Mouse (Mus musculus): Measurements from ENCODE around the gene Polm.

Gene Polm

GRCm38 (mm10) chr11:5803551-5803981, 34.2 kb downstream of the Polm start, which contains the start of gene Pgam2:
Pgam2 (minus strand) TSS chr11:5803733.
- DNase-seq (ENCODE audit: low spot score in 2 of 2) = peak in 1 of 2 experiments; percentile 37

DNA sequence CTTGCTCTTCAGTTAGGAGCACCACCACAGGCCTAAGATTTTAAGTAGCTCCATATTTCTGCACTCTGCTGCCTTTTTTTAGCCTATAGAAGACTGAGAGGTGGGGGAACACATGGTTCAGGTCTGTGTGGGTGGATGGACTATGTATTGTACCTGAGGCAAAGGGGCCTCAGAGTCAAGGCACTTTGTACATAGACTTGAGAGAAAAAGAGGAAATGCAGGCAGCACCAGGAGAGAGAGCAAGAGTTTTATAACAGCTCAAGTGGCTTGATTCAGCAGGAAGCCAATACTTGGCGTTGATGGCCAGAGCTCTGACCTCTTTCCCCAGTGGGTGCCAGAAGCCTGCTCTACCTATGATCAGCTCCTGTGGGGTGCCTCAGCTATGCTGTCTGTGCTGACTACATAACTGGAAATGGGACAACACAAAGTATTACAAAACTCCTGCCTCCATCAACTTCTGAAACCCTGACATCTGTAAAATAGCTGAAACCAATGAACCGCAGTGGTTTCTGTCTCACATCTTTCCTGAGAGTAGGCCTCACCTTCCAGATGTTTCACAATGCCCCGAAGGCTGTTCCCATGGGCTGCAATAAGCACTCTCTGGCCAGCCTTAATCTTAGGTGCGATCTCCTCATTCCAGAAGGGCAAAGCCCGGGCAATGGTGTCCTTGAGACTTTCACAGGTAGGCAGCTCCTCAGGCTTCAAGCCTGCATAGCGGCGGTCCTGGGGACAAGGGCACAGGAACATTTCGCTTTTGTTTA, 35.2 kb downstream of the Polm start:
- DNase-seq (ENCODE audit: low spot score in 2 of 2) = no peak

DNA sequence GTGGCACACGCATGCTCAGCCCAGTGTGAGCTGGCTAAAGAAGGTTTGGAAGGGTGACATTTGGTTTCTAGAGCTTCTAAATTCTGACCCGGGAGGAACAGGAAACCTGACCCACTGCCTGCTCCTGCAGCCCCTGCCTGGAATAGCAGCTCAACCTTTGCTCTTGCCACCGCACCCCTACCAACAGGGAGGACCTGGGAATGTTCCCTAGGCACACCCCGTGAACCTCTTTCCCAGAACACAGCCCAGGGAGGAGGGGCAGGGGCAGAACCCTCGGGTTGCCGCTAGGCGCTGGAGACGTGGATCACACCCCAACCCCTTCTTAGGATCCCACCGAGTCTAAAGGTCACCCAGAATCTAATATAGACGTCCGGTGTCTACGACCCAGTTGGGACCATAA, 35.8 kb downstream of the Polm start:
- DNase-seq (ENCODE audit: low spot score in 2 of 2) = no peak

GRCm38 (mm10) chr11:5801511-5801910, 36.3 kb downstream of the Polm start:
- DNase-seq (ENCODE audit: low spot score in 2 of 2) = no peak

GRCm38 (mm10) chr11:5799621-5800490, 38.0 kb downstream of the Polm start:
- no peak for DNase-seq (ENCODE audit: low spot score in 2 of 2)

- DNase-seq (ENCODE audit: low spot score in 2 of 2) = no peak
Measured at GRCm38 (mm10) chr11:5797928-5798327, 39.9 kb downstream of the Polm start.

DNA sequence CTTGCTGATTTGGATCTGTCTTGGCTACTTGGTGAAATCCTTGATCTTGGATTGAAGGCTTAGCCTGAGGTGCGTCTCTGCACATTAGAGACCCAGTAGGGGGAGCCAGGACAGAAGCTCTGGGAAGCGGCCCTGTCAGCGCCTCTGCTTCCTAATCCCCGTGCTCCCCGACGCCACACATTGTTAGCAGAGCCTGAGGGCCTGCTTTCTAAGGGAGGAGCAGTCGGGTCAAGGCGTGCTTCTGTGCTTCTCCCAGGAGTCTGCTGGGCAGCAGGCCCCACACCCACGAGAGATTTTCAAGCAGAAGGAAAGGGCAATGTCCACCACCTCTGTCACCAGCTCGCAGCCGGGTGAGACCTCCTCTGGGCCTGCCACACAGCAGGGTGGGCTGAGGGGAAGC, 40.4 kb downstream of the Polm start:
- DNase-seq (ENCODE audit: low spot score in 2 of 2) = no peak

- no peak for DNase-seq (ENCODE audit: low spot score in 2 of 2)
Measured at GRCm38 (mm10) chr11:5796939-5797338, 40.9 kb downstream of the Polm start.

DNA sequence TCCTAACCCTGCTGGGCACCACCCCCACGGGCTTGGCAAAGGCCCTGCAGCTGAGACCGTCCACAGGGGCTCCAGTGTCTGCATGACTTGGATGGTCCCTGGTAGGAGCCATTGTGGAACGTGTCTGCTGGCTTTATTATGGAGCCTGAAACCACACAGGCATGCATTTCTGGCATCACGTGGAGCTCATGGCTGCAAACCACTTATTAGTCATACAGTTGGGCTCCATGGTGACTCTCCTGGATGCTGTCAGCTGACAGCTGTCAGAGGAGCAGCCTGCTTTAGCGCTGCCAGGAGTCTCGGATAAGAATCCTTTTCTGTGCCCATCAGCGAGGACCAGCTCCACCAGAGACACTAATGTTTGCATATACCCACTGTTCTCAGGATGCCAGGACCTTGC, 42.1 kb downstream of the Polm start:
- peak in 1 of 2 experiments; percentile 59 for DNase-seq (ENCODE audit: low spot score in 2 of 2)

GRCm38 (mm10) chr11:5795290-5795689, 42.5 kb downstream of the Polm start:
- DNase-seq (ENCODE audit: low spot score in 2 of 2) = no peak

- no peak for DNase-seq (ENCODE audit: low spot score in 2 of 2)
Measured at GRCm38 (mm10) chr11:5790431-5790830, 47.4 kb downstream of the Polm start.

GRCm38 (mm10) chr11:5789754-5790333, 48.0 kb downstream of the Polm start:
- DNase-seq (ENCODE audit: low spot score in 2 of 2) = no peak

DNA sequence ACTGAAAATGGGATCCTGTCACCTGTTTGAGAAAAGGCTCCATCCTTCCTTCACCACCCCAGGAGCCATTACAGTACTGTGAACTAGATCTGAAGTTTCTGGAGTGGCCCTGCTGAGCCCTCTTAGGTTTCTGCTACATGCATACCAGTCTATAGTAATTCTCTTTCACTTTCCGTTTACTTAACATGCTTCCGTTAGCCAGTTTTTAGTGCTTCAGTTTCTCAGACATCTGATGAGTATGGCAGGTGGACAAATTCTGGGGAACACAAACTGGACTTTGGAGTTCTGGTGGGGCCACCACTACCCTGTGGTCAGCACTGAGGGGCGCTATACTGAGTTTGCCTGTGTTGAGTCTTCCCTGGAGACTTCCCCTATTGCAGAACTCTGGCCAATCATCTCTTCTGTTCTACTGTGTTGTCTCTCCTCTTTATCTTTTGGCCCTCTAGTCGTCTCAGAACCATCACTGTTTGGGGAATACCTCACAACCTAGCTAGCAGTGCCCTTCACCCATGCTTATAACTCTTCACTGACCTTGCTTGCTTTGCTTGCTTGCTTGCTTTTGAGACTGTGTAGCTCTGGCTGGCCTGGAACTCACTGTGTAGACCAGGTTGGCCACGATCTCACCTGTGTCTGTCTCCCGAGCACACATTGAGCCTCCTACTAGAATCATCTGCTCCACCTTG, 48.6 kb downstream of the Polm start:
- no peak for DNase-seq (ENCODE audit: low spot score in 2 of 2)

DNA sequence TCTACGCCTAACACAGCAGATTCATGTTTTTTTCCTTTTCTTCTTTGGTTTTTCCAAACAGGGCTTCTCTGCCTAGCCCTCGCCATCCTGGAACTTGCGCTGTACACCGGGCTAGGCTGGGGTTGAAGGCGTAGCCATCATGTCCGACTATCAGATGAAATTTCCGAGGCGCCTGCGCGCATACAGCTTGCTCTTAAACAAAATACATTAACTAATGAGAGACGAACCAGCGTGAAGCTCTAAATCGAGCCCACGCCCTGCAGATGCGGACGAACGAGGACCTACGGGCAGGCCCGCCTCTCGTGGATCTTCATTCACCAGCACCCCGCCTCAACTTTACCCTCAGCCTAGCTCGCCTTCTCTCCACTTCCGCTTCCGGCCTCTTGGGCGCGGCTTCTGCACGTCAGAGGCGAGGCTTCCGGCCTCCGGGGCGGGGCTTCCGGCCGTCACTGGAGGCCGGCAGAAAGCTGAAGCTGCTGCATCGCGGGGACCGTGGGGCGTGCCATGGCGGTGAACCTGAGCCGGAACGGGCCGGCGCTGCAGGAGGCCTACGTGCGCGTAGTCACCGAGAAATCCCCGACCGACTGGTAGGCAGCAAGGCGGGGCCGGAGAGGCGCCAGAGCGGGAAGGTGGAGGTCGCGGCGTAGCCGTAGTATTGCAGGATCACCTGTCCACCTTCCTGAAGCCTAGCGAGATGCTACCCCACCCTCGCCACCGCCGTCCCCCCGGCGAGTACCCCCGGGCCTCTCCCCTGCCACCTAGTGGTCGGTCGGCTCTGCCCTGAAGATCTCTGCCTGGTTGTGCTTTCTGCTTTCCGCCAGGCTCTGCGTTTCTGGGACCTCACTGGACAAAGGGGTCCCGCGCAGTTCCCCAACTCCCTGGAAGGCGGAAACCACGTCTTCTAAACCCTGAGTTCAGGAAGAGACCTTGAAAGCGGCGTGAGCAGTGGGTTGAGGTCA, 49.5 kb downstream of the Polm start, which contains the start of gene Dbnl:
Gene Dbnl, plus strand, starts transcription at position 433 of the 959 bp plus-strand sequence.
- DNase-seq (ENCODE audit: low spot score in 2 of 2) = peak; percentile 93 to 95

DNA sequence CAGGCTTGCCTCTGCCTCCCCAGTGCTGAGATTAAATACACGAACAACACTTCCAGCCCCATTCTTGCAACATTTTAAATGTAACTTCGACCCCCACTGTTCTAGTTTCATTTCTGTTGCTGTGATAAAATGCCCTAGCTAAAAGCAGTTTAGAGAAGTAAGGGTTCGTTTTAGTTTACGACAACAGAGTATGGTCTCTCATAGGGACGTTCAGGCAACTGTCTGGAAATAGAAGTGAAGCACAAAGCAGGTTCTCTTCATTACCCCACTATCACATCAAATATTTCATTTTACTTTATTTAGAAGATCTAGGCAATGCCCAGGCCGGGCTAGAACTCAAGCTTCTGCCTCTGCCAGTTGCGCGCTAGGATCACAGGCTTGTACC, 50.2 kb downstream of the Polm start:
- no peak for DNase-seq (ENCODE audit: low spot score in 2 of 2)

GRCm38 (mm10) chr11:5785732-5786131, 52.1 kb downstream of the Polm start:
- DNase-seq (ENCODE audit: low spot score in 2 of 2) = no peak

DNA sequence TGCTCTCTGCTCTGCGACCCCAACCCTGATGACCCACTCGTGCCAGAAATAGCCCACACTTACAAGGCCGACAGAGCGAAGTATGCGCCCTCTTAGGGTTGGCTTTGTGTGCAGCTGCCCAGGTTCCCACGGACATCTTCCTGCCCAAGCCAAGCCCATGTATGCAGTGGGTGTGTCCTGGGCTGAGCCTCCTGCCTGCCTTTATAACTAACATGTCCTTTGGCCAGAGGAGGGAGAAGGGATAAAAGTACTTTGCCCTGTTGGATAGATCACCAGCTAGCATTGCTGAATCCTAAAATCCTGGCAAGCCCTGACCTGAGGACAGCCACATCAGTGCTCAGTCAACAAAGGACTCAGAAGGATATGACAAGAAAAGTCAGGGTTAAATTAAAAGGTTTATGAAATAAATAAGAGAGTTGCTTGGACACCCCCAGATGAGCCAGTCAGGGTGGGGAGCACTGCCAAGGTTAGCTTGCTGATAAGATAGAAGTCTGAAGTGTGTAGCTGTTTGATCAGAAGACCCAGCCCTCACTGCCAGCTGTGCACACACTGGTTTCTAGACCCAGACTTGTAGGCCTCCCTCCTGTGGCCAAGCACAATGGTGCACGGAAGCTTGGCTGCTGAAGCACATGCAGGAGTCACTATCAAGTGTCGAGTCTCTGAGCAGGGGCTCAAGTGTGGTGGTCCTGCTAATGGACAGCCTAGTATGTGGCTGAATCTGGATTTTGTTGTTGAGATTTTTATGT, 55.4 kb downstream of the Polm start:
- DNase-seq (ENCODE audit: low spot score in 2 of 2) = no peak

- DNase-seq (ENCODE audit: low spot score in 2 of 2) = no peak
Measured at GRCm38 (mm10) chr11:5780035-5780499, 57.7 kb downstream of the Polm start.

DNA sequence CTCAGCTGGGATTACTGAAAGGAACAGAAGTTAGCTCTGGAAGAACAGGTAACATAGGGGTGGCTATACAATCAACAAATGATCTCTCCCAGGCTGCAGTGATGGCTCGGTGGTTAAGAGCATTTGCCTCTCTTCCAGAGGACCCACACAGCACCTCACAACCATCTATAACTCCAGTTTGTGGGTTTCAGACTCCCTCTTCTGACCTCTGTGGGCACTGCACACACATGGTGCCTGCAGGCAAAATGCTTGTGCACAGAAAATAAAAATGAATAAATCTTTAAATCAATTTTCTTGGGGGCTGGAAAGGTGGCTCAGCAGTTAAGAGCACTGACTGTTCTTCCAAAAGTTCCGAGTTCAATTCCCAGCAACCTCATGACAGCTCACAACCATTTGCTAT, 59.3 kb downstream of the Polm start:
- DNase-seq (ENCODE audit: low spot score in 2 of 2) = no peak
